Mouse (Mus musculus) urinary bladder, adult 18-20 months (tissue): Measurements from ENCODE around the gene Cdca4.
A peak's percentile ranks its signal among the peaks of the same experiment; 100 is the strongest.

Experiments
- DNase-seq, 2 experiments: peaks; one replicate each; pipeline ENCODE4 v3.0.0; 2022; ENCODE audit warnings: low spot score in 2 of 2, mixed read lengths in 2 of 2

Gene Cdca4

GRCm38 (mm10) chr12:112829244-112829864, at the start of gene Cdca4:
TSS of gene Cdca4 (minus strand) at chr12:112829423.
- DNase-seq: peak; percentile 94 to 96

- peak; percentile 71 to 80 for DNase-seq
These were observed 48.4 kb upstream of the Cdca4 start for GRCm38 (mm10) chr12:112877607-112878020.

- DNase-seq: no peak
These were observed 47.9 kb upstream of the Cdca4 start for GRCm38 (mm10) chr12:112877073-112877576.

GRCm38 (mm10) chr12:112876332-112877072, 47.3 kb upstream of the Cdca4 start:
- DNase-seq: peak; percentile 67 to 73

- DNase-seq: peak; percentile 79 to 93
These were observed 46.2 kb upstream of the Cdca4 start for GRCm38 (mm10) chr12:112875225-112876013.

- peak; percentile 59 to 61 for DNase-seq
These were observed 45.0 kb upstream of the Cdca4 start for GRCm38 (mm10) chr12:112874199-112874598.

- DNase-seq: peak; percentile 65 to 72
These were observed 44.4 kb upstream of the Cdca4 start for GRCm38 (mm10) chr12:112873452-112874190.

- no peak for DNase-seq
These were observed 43.8 kb upstream of the Cdca4 start for GRCm38 (mm10) chr12:112872991-112873390.

- no peak for DNase-seq
These were observed 42.0 kb upstream of the Cdca4 start for GRCm38 (mm10) chr12:112871272-112871671.

GRCm38 (mm10) chr12:112870775-112871174, 41.6 kb upstream of the Cdca4 start:
- peak in 1 of 2 experiments; percentile 50 for DNase-seq

- no peak for DNase-seq
These were observed 40.6 kb upstream of the Cdca4 start for GRCm38 (mm10) chr12:112869783-112870204.

GRCm38 (mm10) chr12:112868178-112869087, 39.2 kb upstream of the Cdca4 start, which contains the start of gene Gpr132:
TSS of gene Gpr132 (minus strand) at chr12:112868228.
- no peak for DNase-seq

GRCm38 (mm10) chr12:112867106-112867674, 38.0 kb upstream of the Cdca4 start:
- no peak for DNase-seq

- no peak for DNase-seq
These were observed 37.4 kb upstream of the Cdca4 start for GRCm38 (mm10) chr12:112866467-112867080.

- no peak for DNase-seq
These were observed 35.6 kb upstream of the Cdca4 start for GRCm38 (mm10) chr12:112864804-112865203.

- DNase-seq: no peak
These were observed 32.7 kb upstream of the Cdca4 start for GRCm38 (mm10) chr12:112861911-112862321.

GRCm38 (mm10) chr12:112860765-112861164, 31.5 kb upstream of the Cdca4 start:
- no peak for DNase-seq

GRCm38 (mm10) chr12:112859930-112860329, 30.7 kb upstream of the Cdca4 start:
- no peak for DNase-seq

- DNase-seq: no peak
These were observed 29.5 kb upstream of the Cdca4 start for GRCm38 (mm10) chr12:112858581-112859336.
